Comparison of ENCODE assay signal across 18 mouse cellular contexts in the genomic region with DNA sequence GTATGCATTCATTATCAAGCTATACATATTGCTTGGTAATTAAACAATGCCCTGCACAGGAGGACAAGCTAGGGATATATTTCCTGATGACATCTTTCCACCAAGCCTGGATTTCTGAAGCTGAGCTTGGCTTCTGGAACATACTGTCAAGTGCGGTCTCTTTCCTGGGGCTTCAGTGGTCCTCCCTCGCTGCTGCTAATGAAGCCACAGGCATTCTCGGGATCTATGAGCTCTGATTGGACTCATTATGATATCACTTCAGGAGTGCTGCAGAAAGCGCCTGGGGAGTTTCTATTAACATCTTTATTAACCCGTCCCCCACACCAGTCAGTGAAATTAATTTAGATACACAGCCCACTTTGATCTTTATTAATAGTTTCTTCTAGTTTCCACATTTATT.
"Had no signal": no experiment of that assay in that cellular context is flagged by ENCODE, and none has a peak within 500 bp of the region (broad histone marks: within the 10 kb centered on the region; RNA-seq: fewer than 3 reads in every experiment).

No protein-coding gene starts in this region.

- H3K27me3 ChIP-seq: liver, embryonic 13.5 days; liver, embryonic 15.5 days; lung, embryonic 15.5 days; neural tube, embryonic 12.5 days; stomach, embryonic 15.5 days had no signal

- H3K9me3 ChIP-seq: liver, embryonic 13.5 days; liver, embryonic 15.5 days; lung, embryonic 15.5 days; midbrain, embryonic 13.5 days; neural tube, embryonic 12.5 days; stomach, embryonic 15.5 days had no signal

- ATAC-seq: liver, postnatal 0 days; lung, postnatal 0 days; midbrain, embryonic 13.5 days had no signal

- H3K4me2 ChIP-seq: liver, embryonic 13.5 days; liver, embryonic 15.5 days; lung, embryonic 15.5 days; midbrain, embryonic 13.5 days; neural tube, embryonic 12.5 days; stomach, embryonic 15.5 days had no signal

- DNase-seq: liver, embryonic 13.5 days; liver, postnatal 0 days; lung, adult 2 months; lung, postnatal 14 days; lung, postnatal 36 days; right cerebral cortex, postnatal 14 days; thymus, adult 2 months; thymus, postnatal 25 days; thymus, postnatal 4 days had no signal

- H3K36me3 ChIP-seq: liver, embryonic 13.5 days; liver, embryonic 15.5 days; lung, embryonic 15.5 days; midbrain, embryonic 13.5 days; neural tube, embryonic 12.5 days; stomach, embryonic 15.5 days had no signal

- H3K4me3 ChIP-seq: liver, embryonic 13.5 days; liver, embryonic 15.5 days; lung, embryonic 15.5 days; megakaryocyte, embryonic 14.5 days; midbrain, embryonic 13.5 days; neural tube, embryonic 12.5 days; stomach, embryonic 15.5 days had no signal

- H3K27ac ChIP-seq: liver, embryonic 13.5 days; liver, embryonic 15.5 days; lung, embryonic 15.5 days; macrophage; midbrain, embryonic 13.5 days; neural tube, embryonic 12.5 days; stomach, embryonic 15.5 days; stomach, postnatal 0 days had no signal

- H3K9ac ChIP-seq: liver, embryonic 13.5 days; liver, embryonic 15.5 days; liver, postnatal 0 days; lung, embryonic 15.5 days; midbrain, embryonic 13.5 days; neural tube, embryonic 12.5 days; stomach, embryonic 15.5 days had no signal
